Mouse (Mus musculus): Measurements from ENCODE around the gene Kank4. TPM values are rescaled to one million over a fixed set of nuclear protein-coding genes. Genes with fewer than 3 reads are reported as not detected.
"Not testable (repeated sequence)": the region's sequence is repeated elsewhere in the genome, so short reads cannot be mapped to it uniquely, and the experiment has no call there.

The Kank4 gene
- total and polyA plus RNA-seq, 3 experiments, result 0.50 to 0.84 (median 0.51) TPM

GRCm38 (mm10) chr4:98724682-98725081, 92.7 kb downstream of the Kank4 start:
- H3K27me3 ChIP-seq (ENCODE audit: control insufficient read depth, insufficient read depth, low read length); H3K79me2 ChIP-seq (replicated peaks; ENCODE audit: control insufficient read depth, insufficient read depth, low read length); intact Hi-C loops (cut with DNase I); H3K4me3 ChIP-seq; H3K27ac ChIP-seq; H3K36me3 ChIP-seq (ENCODE audit: control insufficient read depth, insufficient read depth, low read length); DNase-seq; H3K9ac ChIP-seq (ENCODE audit: low read depth, low read length); H3K4me1 ChIP-seq (ENCODE audit: control insufficient read depth, insufficient read depth, low read length): not testable (repeated sequence)
- peak; percentile 27 for TF ChIP-seq CTCF (IDR thresholded peaks at IDR 0.05)
- WGBS, result 90% methylated on average over 1 of the region's 1 CpGs

DNA sequence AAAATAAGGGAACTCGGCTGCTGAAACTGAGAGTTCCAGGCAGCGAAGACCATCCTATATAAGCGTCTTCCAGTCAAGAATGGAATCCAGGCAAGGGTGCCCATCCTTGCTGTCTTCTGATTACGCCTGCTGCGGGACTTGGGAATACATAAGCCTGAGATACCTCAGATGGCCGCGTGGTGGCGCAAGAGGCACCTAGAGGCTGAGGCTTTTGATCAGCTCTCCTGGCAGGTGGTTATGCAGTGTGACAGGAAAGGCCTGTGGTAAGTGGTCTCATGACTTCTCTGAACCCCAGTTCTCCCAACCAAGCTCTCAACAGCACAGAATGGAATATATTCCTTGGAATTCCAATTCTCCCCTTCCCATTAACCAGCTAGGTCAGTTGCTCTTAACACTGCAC, 94.9 kb downstream of the Kank4 start:
- H3K27ac ChIP-seq, result no peak overlapping the region
- no peaks in the 10 kb centered on the region for H3K27me3 ChIP-seq (ENCODE audit: control insufficient read depth, insufficient read depth, low read length)
- H3K79me2 ChIP-seq (replicated peaks; ENCODE audit: control insufficient read depth, insufficient read depth, low read length), result no peaks in the 10 kb centered on the region
- H3K4me3 ChIP-seq, result no peak overlapping the region
- WGBS, result 17% methylated on average over 8 of the region's 8 CpGs
- H3K36me3 ChIP-seq (ENCODE audit: control insufficient read depth, insufficient read depth, low read length), result no peaks in the 10 kb centered on the region
- DNase-seq, result peak; percentile 17 to 54
- no peak overlapping the region for H3K9ac ChIP-seq (ENCODE audit: low read depth, low read length)
- no peaks in the 10 kb centered on the region for H3K4me1 ChIP-seq (ENCODE audit: control insufficient read depth, insufficient read depth, low read length)
- intact Hi-C loops (cut with DNase I), result loop anchor here (1.0 kb wide), 1 partner anchor 165 kb away; no protein-coding TSS in a partner anchor
- TF ChIP-seq POLR2A (IDR thresholded peaks at IDR 0.05; ENCODE audit: insufficient read depth, low read depth, low read length), result no peak
- peak; percentile 81 for TF ChIP-seq CTCF (IDR thresholded peaks at IDR 0.05)
- TF ChIP-seq EP300 (IDR thresholded peaks at IDR 0.05; ENCODE audit: insufficient read depth, low read depth, low read length), result no peak

DNA sequence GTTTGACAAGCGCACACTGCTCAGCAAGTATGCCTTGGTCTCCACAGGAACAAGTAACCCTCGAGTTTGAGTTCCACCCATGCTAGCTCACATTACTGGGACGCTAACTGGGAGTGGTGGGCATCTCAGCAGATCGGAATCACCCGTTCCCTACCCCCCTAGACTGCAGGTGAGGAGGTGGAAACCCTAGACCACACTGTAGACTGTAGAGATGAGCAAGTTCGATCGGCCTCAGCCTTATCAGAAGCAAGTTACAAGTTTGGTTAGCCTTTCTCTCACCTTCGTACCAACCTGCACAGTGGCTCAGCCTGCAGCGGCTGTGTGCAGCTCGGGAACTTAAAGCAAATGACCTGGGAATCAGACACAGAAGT, 98.8 kb downstream of the Kank4 start:
- Histone ChIP-seq H3K27ac (no peak overlapping the region), H3K4me1 (ENCODE audit: control insufficient read depth, insufficient read depth, low read length) (no peaks in the 10 kb centered on the region), H3K9ac (ENCODE audit: low read depth, low read length) (no peak overlapping the region), H3K36me3 (ENCODE audit: control insufficient read depth, insufficient read depth, low read length) (no peaks in the 10 kb centered on the region), H3K79me2 (replicated peaks; ENCODE audit: control insufficient read depth, insufficient read depth, low read length) (no peaks in the 10 kb centered on the region), H3K4me3 (no peak overlapping the region), H3K27me3 (ENCODE audit: control insufficient read depth, insufficient read depth, low read length) (no peaks in the 10 kb centered on the region)
- DNase-seq, result no peak
- intact Hi-C loops (cut with DNase I), result no loop called here
- TF ChIP-seq CTCF (IDR thresholded peaks at IDR 0.05) (no peak), EP300 (IDR thresholded peaks at IDR 0.05; ENCODE audit: insufficient read depth, low read depth, low read length) (no peak), POLR2A (IDR thresholded peaks at IDR 0.05; ENCODE audit: insufficient read depth, low read depth, low read length) (no peak)
- WGBS, result 85% methylated on average over 10 of the region's 10 CpGs

GRCm38 (mm10) chr4:98717735-98718546, 99.4 kb downstream of the Kank4 start:
- intact Hi-C loops (cut with DNase I), result no loop called here
- TF ChIP-seq CTCF (IDR thresholded peaks at IDR 0.05), result no peak
- TF ChIP-seq EP300 (IDR thresholded peaks at IDR 0.05; ENCODE audit: insufficient read depth, low read depth, low read length), result no peak
- TF ChIP-seq POLR2A (IDR thresholded peaks at IDR 0.05; ENCODE audit: insufficient read depth, low read depth, low read length), result no peak

DNA sequence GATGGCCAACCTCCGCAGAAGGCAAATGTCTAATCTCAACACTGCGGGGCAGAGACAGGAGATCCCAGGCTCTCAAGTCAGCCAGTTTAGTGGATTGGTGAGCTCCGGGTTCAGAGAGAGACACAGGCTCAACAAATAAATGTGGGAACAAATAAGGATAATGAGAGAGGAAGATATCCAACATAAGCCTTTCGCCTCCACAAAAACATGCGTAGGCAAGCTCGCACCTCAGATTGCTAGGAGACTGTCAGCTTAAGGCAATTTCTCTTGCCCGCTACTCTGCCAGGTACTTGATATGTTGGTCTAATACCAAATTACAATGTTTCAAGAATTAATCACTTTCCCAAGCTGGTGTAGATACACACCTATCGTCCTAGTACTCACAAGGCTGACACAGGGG, 106.4 kb downstream of the Kank4 start:
- TF ChIP-seq POLR2A (IDR thresholded peaks at IDR 0.05; ENCODE audit: insufficient read depth, low read depth, low read length), result no peak
- H3K36me3 ChIP-seq (ENCODE audit: control insufficient read depth, insufficient read depth, low read length), result no peaks in the 10 kb centered on the region
- 93% methylated on average over 8 of the region's 8 CpGs for WGBS
- H3K79me2 ChIP-seq (replicated peaks; ENCODE audit: control insufficient read depth, insufficient read depth, low read length), result no peaks in the 10 kb centered on the region
- intact Hi-C loops (cut with DNase I), result no loop called here
- DNase-seq, result no peak
- no peaks in the 10 kb centered on the region for H3K4me1 ChIP-seq (ENCODE audit: control insufficient read depth, insufficient read depth, low read length)
- no peak overlapping the region for H3K27ac ChIP-seq
- H3K9ac ChIP-seq (ENCODE audit: low read depth, low read length), result no peak overlapping the region
- H3K4me3 ChIP-seq, result no peak overlapping the region
- H3K27me3 ChIP-seq (ENCODE audit: control insufficient read depth, insufficient read depth, low read length), result no peaks in the 10 kb centered on the region

More at GRCm38 (mm10) chr4:98717735-98718546, 99.4 kb downstream of the Kank4 start:
- Histone ChIP-seq H3K4me1 (ENCODE audit: control insufficient read depth, insufficient read depth, low read length) (no peaks in the 10 kb centered on the region), H3K9ac (ENCODE audit: low read depth, low read length) (no peak overlapping the region), H3K36me3 (ENCODE audit: control insufficient read depth, insufficient read depth, low read length) (no peaks in the 10 kb centered on the region), H3K4me3 (no peak overlapping the region), H3K27me3 (ENCODE audit: control insufficient read depth, insufficient read depth, low read length) (no peaks in the 10 kb centered on the region), H3K27ac (no peak overlapping the region), H3K79me2 (replicated peaks; ENCODE audit: control insufficient read depth, insufficient read depth, low read length) (no peaks in the 10 kb centered on the region)
- 88% methylated on average over 17 of the region's 17 CpGs for WGBS
- no peak for DNase-seq

Other genes with a start within 250 kb of the Kank4 start
- gene L1td1, start 90.8 kb downstream of the Kank4 start, total RNA-seq (2021), result under 1 TPM in 1 of 2 experiments, not detected in 1; 0.20 TPM
- 0.15 TPM in 1 of 2 replicates, not detected in the other for gene L1td1, start 90.8 kb downstream of the Kank4 start, polyA plus RNA-seq (2012; rRNA removed)
- not detected for gene I0C0044D17Rik, start 6.3 kb upstream of the Kank4 start, total RNA-seq (2021)
- not detected in 2 replicates for gene I0C0044D17Rik, start 6.3 kb upstream of the Kank4 start, polyA plus RNA-seq (2012; rRNA removed)
- 10 to 100 TPM; 15.4 to 17.1 TPM for gene Usp1, start 106.3 kb upstream of the Kank4 start, total RNA-seq (2021)
- gene Usp1, start 106.3 kb upstream of the Kank4 start, polyA plus RNA-seq (2012; rRNA removed), result 4.1 and 4.9 TPM in 2 replicates
- 1 to 10 TPM; 4.0 to 5.0 TPM for gene Angptl3, start 213.4 kb upstream of the Kank4 start, total RNA-seq (2021)
- gene Angptl3, start 213.4 kb upstream of the Kank4 start, polyA plus RNA-seq (2012; rRNA removed), result 0.72 and 1.4 TPM in 2 replicates